Mouse (Mus musculus) megakaryocyte, embryonic 14.5 days (primary cell): ENCODE data around the gene Cdc42bpb.

Source experiments
- FLI1 ChIP-seq: IDR thresholded peaks from 2 replicates; pipeline ENCODE4 v1.6.1; 2012; ENCODE audit warnings: low read length, inconsistent platforms, mixed read lengths
- GATA1 ChIP-seq: IDR thresholded peaks from 3 replicates; pipeline ENCODE4 v1.6.1; 2012; ENCODE audit warnings: mixed read lengths, low read length, inconsistent platforms, borderline replicate concordance

- no peak for TF ChIP-seq GATA1
- TF ChIP-seq FLI1: no peak
Measured at GRCm38 (mm10) chr12:111271406-111271805, 106.1 kb downstream of the Cdc42bpb start.
